12 mouse cellular contexts compared by ENCODE assay signal in genomic region chr10:12724247-12725001, GRCm38 (mm10).
DNase-seq lines count a peak whose midpoint lies in the region; ATAC-seq lines count a peak whose summit lies in the region.
"Had no signal": no experiment of that assay in that cellular context is flagged by ENCODE, and none has a peak within 500 bp of the region (broad histone marks: within the 10 kb centered on the region; RNA-seq: fewer than 3 reads in every experiment).

No protein-coding gene starts in this region.

- peak; percentile 40 for DNase-seq in adrenal gland, adult 2 months
- no peak for DNase-seq in adrenal gland, adult 18-20 months (ENCODE audit: low spot score in 2 of 2)
- peak; percentile 63 for DNase-seq in kidney, postnatal 10 days
- DNase-seq in kidney, adult 9 months, result no peak
- DNase-seq in hindbrain, embryonic 11.5 days (ENCODE audit: low spot score), result peak; percentile 37
- no peak for DNase-seq in cerebellum, postnatal 10 days
- no peak for DNase-seq in T-cell, adult 2 months (ENCODE audit: low spot score)
- DNase-seq: right cerebral cortex, postnatal 4 days had no signal

- no peak overlapping the region for H3K4me2 ChIP-seq in hindbrain, embryonic 11.5 days (replicated peaks; ENCODE audit: low read depth, low read length)
- no peak overlapping the region for H3K4me2 ChIP-seq in neural tube, embryonic 12.5 days (replicated peaks)
- H3K4me2 ChIP-seq: intestine, embryonic 15.5 days had no signal

- H3K27ac ChIP-seq in hindbrain, embryonic 11.5 days (ENCODE audit: low read depth, low read length), result peak overlapping the region; percentile 40; the same call in 1 of the 2 replicates
- no peak overlapping the region for H3K27ac ChIP-seq in neural tube, embryonic 12.5 days
- H3K27ac ChIP-seq: intestine, embryonic 15.5 days; liver, embryonic 14.5 days had no signal

- H3K9me3 ChIP-seq in hindbrain, embryonic 11.5 days (ENCODE audit: control insufficient read depth, low read length), result no peaks in the 10 kb centered on the region
- H3K9me3 ChIP-seq in neural tube, embryonic 12.5 days, result no peaks in the 10 kb centered on the region
- H3K9me3 ChIP-seq: G1E; intestine, embryonic 15.5 days had no signal

- 71% methylated on average over 14 of the region's 14 CpGs for WGBS in hindbrain, embryonic 11.5 days
- 60% methylated on average over 14 of the region's 14 CpGs for WGBS in neural tube, embryonic 12.5 days

- H3K36me3 ChIP-seq in hindbrain, embryonic 11.5 days (ENCODE audit: control insufficient read depth, insufficient read depth, low read length), result no peaks in the 10 kb centered on the region
- H3K36me3 ChIP-seq in neural tube, embryonic 12.5 days, result no peaks in the 10 kb centered on the region

- no peak overlapping the region for H3K9ac ChIP-seq in hindbrain, embryonic 11.5 days (ENCODE audit: low read depth, low read length)
- H3K9ac ChIP-seq in neural tube, embryonic 12.5 days, result no peak overlapping the region
- H3K9ac ChIP-seq: intestine, embryonic 15.5 days; liver, embryonic 14.5 days had no signal

- peak; percentile 79 for ATAC-seq in hindbrain, embryonic 11.5 days (ENCODE audit: low FRiP score)
- ATAC-seq in neural tube, embryonic 12.5 days (ENCODE audit: low FRiP score, low read depth), result peak; percentile 49
- ATAC-seq: intestine, embryonic 15.5 days had no signal

- no peak overlapping the region for H3K4me3 ChIP-seq in hindbrain, embryonic 11.5 days (ENCODE audit: low read depth, low read length)
- H3K4me3 ChIP-seq in neural tube, embryonic 12.5 days, result no peak overlapping the region
- H3K4me3 ChIP-seq: intestine, embryonic 15.5 days had no signal

- H3K27me3 ChIP-seq in hindbrain, embryonic 11.5 days (ENCODE audit: control insufficient read depth, insufficient read depth, low read length), result no peaks in the 10 kb centered on the region
- H3K27me3 ChIP-seq in neural tube, embryonic 12.5 days (replicated peaks), result no peaks in the 10 kb centered on the region
- H3K27me3 ChIP-seq: intestine, embryonic 15.5 days had no signal

- no peaks in the 10 kb centered on the region; the same call in 1 of the 2 replicates for H3K4me1 ChIP-seq in hindbrain, embryonic 11.5 days (replicated peaks; ENCODE audit: control insufficient read depth, insufficient read depth, low read length)
- H3K4me1 ChIP-seq in neural tube, embryonic 12.5 days, result peaks cover 21% of the 10 kb centered on the region; the same call in 1 of the 2 replicates

Comparison
In these comparisons a context has a peak if more than half of its experiments do, and no peak if none do; other contexts are left out.
1. DNase-seq: peak in adrenal gland, adult 2 months (single experiment), kidney, postnatal 10 days (single experiment) and hindbrain, embryonic 11.5 days (single experiment); none in adrenal gland, adult 18-20 months (0 of 2), kidney, adult 9 months (single experiment), cerebellum, postnatal 10 days (0 of 2) and T-cell, adult 2 months (single experiment).